Mouse (Mus musculus) erythroblast, embryonic 14.5 days (primary cell): ENCODE results near the gene L1td1. TPM values are rescaled to one million over a fixed set of nuclear protein-coding genes. Genes with fewer than 3 reads are reported as not detected.

Experiments
- H3K27me3 ChIP-seq: 2 replicates; pipeline ENCODE4 v1.6.1; 2012; ENCODE audit warnings: inconsistent platforms; ENCODE audit not compliant: control insufficient read depth
- H3K36me3 ChIP-seq: 2 replicates; pipeline ENCODE4 v1.6.1; 2012; ENCODE audit warnings: mild to moderate bottlenecking, inconsistent platforms; ENCODE audit not compliant: control insufficient read depth
- H3K4me1 ChIP-seq: 2 replicates; pipeline ENCODE4 v1.6.1; 2012; ENCODE audit warnings: inconsistent platforms; ENCODE audit not compliant: control insufficient read depth
- H3K4me3 ChIP-seq: replicated peaks from 2 replicates; pipeline ENCODE3; 2012; ENCODE audit warnings: moderate library complexity, mild to moderate bottlenecking, inconsistent platforms
- H3K9me3 ChIP-seq: 2 replicates; pipeline ENCODE4 v1.6.1; 2012; ENCODE audit warnings: low read length, inconsistent platforms, mixed read lengths; ENCODE audit not compliant: control insufficient read depth
- GATA1 ChIP-seq: IDR thresholded peaks from 2 replicates; pipeline ENCODE4 v1.6.1; 2012; ENCODE audit warnings: low read length, inconsistent platforms, mixed read lengths
- TAL1 ChIP-seq: IDR thresholded peaks from 3 replicates; pipeline ENCODE4 v1.6.1; 2012; ENCODE audit warnings: low read length, inconsistent platforms, mixed read lengths
- polyA plus RNA-seq: library from polyadenylated mRNA; stranded (reverse); fragments of >175 nt; gene quantifications from 2 replicates; pipeline ENCODE4 v1.2.3, GENCODE M21; 2012

L1td1 gene
- polyA plus RNA-seq, 1 experiment = not detected

DNA sequence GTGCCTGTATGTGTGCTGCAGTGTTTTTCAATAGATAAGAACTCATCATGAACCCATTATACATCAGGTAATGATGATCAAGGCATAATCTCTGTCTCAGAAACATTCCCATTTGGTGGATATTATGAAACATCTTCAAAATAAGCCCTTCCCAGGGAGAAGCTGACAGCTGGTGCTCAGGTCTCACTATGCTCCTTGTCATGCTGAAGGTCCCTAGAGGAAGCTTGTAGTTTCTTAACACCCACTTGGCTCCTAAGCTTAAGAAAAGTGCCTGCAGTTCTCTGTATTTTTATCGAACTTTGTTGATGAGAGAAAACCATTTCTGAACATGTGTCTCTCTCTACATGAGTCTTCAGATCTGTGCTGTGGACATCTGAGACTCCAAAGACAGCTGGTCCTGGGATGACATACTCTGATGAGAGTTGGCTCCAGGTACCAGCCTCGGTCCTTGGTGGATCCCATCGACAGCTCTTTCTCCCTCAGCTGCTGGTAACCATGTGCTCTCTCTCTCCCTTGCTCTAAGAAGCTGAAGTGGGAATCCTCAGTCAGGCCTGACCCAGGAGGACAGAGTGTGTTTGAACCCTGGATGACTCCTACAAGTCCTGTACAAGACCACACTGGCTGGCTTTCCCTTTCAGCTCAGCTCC lies 32.5 kb downstream of the L1td1 start:
- Histone ChIP-seq H3K27me3 (no peaks in the 10 kb centered on the region), H3K9me3 (0 out of 2 replicates have a peak, but pooled peaks cover 2% of the 10 kb centered on the region), H3K4me3 (no peak overlapping the region), H3K36me3 (no peaks in the 10 kb centered on the region), H3K4me1 (no peaks in the 10 kb centered on the region)
- TF ChIP-seq GATA1 = no peak
- no peak for TF ChIP-seq TAL1

DNA sequence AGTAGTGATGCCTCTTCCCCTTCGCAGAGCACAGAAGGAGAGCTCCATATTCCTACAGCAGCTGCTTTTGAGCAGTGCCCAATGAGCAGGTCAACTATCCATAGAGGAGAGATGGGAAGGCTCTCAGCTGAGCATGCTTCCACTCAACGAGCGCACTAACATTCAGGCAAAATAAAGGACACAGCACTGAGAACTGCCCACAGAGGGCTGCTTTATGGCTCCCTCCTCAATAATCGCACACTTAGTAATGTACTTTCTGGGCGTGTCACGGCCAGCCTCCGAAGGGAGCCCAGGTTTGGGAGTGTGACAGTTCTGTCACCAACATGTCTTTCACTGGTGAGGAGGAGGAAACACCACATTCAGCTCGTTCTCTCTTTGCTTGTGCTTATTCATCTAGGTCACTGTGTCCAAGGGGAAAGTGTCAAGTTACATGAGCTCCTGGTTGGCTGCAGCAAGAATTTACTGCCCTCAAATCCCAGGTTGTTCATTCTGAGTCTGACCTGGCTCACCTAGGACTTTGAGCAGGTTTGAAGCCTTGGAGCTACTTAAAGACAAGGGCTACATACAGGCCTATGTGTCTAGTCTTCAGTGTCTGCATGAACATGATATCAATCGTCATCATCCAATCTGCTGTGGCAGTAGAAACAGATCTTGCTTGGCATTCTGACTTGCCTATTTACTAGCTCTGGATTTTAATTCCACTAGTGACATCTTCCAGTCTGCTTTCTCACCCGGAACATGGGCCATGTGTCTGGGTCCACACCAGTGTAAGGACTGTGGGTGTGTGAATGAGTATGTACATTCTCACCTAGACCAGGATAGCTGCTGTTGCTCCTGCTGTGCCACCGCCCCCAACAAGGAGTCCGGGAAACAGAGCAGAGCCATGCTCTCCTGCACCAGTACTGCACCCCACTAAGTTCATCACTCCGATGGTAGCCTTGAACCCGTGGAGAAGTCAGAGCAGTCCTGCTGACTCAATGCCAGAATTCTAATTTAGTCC lies 40.9 kb downstream of the L1td1 start:
- Histone ChIP-seq H3K4me3 (no peak overlapping the region), H3K4me1 (no peaks in the 10 kb centered on the region), H3K9me3 (no peaks in the 10 kb centered on the region), H3K27me3 (no peaks in the 10 kb centered on the region), H3K36me3 (no peaks in the 10 kb centered on the region)
- no peak for TF ChIP-seq TAL1
- no peak for TF ChIP-seq GATA1

DNA sequence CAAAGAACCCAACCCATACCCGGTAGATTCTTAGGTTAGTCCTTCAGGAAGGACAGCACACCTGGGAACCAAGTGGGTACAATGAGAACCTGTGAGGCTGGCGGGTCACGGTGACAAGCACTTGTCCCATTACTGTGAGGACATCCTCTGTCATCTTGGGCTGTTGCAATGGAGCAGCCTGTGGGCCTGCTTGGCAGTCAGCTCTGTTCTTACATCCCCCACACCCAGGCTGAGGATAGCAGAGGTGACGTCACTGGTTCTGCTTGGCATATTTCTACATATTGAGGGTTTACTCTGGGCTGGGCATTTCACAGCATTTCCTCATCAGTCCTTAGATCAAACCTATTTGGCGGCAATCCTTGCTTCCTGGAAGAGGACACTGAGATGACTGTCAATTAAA lies 47.3 kb downstream of the L1td1 start:
- no peaks in the 10 kb centered on the region for H3K9me3 ChIP-seq
- no peak for TF ChIP-seq GATA1
- TF ChIP-seq TAL1 = no peak
- H3K4me1 ChIP-seq = no peaks in the 10 kb centered on the region
- no peaks in the 10 kb centered on the region for H3K36me3 ChIP-seq
- H3K4me3 ChIP-seq = no peak overlapping the region
- H3K27me3 ChIP-seq = 0 out of 2 replicates have a peak, but pooled peaks cover 3% of the 10 kb centered on the region

DNA sequence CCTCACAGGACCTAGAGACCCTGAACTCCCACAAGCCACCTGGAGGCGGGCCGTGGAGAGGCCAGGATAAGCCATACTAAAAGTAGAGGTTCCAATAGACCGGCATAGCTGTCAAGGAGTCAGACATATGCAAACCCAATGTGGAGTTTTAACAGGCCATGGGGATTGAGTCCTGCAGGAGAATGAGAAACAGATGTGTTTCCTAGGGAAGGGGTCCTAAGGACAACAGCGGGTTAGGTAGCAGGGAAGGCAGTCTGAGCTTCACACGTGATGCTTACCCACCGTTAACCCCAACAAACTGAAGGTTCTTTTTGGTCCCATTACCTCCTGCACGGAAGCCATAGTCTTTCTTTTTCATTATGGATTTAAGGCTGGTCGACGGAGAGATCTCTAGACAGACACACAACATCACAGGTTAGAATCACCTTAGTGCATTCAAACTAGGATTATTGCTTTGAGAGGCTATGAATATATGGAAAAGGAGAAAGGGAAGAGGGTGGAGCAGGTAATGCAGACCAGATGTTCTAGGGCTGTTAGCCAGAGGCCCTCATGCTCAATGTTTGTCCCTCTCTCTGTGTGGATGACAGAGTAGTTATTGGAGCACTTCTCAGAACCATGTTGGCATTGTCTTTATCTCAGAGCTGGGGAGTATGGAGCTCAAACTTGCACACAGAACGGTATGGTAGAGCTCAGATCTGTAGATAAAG lies 50.3 kb downstream of the L1td1 start:
- H3K4me3 ChIP-seq = no peak overlapping the region
- H3K4me1 ChIP-seq = no peaks in the 10 kb centered on the region
- H3K27me3 ChIP-seq = 0 out of 2 replicates have a peak, but pooled peaks cover 3% of the 10 kb centered on the region
- H3K36me3 ChIP-seq = no peaks in the 10 kb centered on the region
- TF ChIP-seq TAL1 (no peak), GATA1 (no peak)
- H3K9me3 ChIP-seq = 0 out of 2 replicates have a peak, but pooled peaks cover 2% of the 10 kb centered on the region

DNA sequence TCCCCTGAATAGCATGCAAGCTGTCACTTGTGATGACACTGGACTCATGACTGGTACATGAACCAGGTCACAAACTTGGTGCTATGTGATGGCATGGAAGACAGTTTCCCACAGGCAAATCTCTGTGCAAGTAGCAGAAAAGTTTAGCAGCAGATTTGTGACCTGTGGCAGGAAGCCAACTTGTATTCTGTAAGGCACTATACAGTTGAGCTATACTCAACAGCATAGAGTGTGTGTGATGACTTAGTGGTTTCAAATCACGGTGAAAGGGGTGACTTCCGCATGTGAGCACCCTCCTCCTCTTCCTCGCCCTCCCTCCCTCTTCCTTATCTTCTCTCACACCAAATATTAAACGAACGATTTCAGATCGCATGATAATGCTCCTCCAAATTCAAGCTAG lies 50.9 kb downstream of the L1td1 start:
- no peak for TF ChIP-seq GATA1
- TF ChIP-seq TAL1 = no peak
- no peak overlapping the region for H3K4me3 ChIP-seq
- H3K27me3 ChIP-seq = 0 out of 2 replicates have a peak, but pooled peaks cover 3% of the 10 kb centered on the region
- 0 out of 2 replicates have a peak, but pooled peaks cover 2% of the 10 kb centered on the region for H3K9me3 ChIP-seq
- H3K4me1 ChIP-seq = no peaks in the 10 kb centered on the region
- H3K36me3 ChIP-seq = no peaks in the 10 kb centered on the region

DNA sequence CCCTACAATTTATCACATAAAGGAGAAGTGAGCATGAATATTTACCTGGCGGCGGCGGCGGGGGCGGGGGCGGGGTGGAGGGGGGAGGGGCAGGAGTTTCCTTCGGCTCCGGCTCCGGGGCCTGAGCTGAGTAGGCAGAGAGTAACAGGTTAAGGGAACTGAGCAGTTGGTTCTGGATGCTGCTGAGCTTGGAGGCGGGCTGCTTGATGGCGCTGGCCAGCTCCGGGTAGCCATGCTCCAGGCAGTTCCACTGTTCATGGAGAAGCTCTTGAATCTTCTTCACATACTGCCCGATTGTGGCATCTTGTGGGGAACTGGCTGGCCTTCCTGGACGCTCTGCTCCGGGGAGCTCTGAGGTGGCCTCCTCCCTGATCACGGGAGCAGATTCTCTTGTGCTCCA lies 51.7 kb downstream of the L1td1 start:
- Histone ChIP-seq H3K4me3 (no peak overlapping the region), H3K9me3 (peaks cover 2% of the 10 kb centered on the region; the same call in 1 of the 2 replicates), H3K4me1 (no peaks in the 10 kb centered on the region), H3K27me3 (0 out of 2 replicates have a peak, but pooled peaks cover 3% of the 10 kb centered on the region), H3K36me3 (no peaks in the 10 kb centered on the region)
- TF ChIP-seq TAL1 (no peak), GATA1 (no peak)

DNA sequence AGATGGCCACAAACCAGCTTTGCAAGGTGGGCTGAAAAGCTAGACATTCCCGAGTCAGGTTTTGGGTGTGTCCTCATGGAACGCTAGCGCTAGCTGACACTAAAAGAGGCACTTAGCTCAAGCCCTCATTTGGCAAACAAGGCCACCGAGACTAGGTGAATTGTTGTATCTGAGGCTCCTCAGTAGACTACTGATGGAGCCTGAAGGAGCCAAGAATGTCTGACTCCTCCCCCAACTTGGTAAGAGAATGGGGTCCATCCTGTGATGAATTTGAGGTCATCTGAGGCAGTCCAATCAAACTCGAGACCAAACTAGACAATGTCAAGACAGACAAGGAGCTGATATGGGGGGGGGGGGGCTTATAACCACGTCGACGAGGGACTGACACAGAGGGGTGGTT lies 59.3 kb downstream of the L1td1 start:
- Histone ChIP-seq H3K27me3 (no peaks in the 10 kb centered on the region), H3K36me3 (no peaks in the 10 kb centered on the region), H3K4me3 (no peak overlapping the region), H3K4me1 (no peaks in the 10 kb centered on the region), H3K9me3 (no peaks in the 10 kb centered on the region; the same call in 1 of the 2 replicates)
- TF ChIP-seq TAL1 (no peak), GATA1 (no peak)

DNA sequence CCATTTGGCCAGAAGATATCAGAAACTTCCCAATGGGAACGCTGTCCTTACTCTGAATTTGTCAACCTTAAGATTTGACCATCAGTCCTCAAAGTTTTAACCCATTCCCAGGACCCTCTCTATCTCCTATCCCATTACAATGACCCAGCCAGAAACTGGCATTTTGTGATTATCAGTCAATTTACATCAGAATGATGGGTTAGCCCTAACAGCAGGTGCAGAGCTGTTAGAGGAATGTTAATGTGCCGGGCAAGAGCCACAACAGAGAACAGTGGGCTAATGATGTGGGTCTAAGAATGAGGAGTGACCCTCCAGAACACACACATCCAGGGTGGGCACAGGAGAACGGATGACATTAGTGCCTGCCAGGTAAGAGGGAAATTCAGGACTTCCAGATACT lies 59.7 kb downstream of the L1td1 start:
- Histone ChIP-seq H3K4me3 (no peak overlapping the region), H3K4me1 (no peaks in the 10 kb centered on the region), H3K9me3 (no peaks in the 10 kb centered on the region; the same call in 1 of the 2 replicates), H3K36me3 (no peaks in the 10 kb centered on the region), H3K27me3 (no peaks in the 10 kb centered on the region)
- TF ChIP-seq GATA1 = no peak
- TF ChIP-seq TAL1 = no peak

Other genes starting within 250 kb of the L1td1 start
- gene Kank4, start 90.8 kb downstream of the L1td1 start, polyA plus RNA-seq = not detected in 2 replicates
- gene I0C0044D17Rik, start 97.1 kb downstream of the L1td1 start, polyA plus RNA-seq = not detected in 2 replicates
- 23.8 and 34.9 TPM in 2 replicates for gene Usp1, start 197.1 kb downstream of the L1td1 start, polyA plus RNA-seq